Mouse (Mus musculus) cerebellum, adult 2 months (tissue): ENCODE measurements around the gene Uvrag.

Experiments
- CTCF ChIP-seq: fragments of 200-500 bp; IDR thresholded peaks from 2 replicates; pipeline ENCODE4 v1.5.1; 2011; ENCODE audit warnings: low read depth, mild to moderate bottlenecking, control low read depth, low read length, moderate library complexity, borderline replicate concordance; ENCODE audit not compliant: insufficient read depth
- POLR2A ChIP-seq: fragments of 200-500 bp; IDR thresholded peaks from 2 replicates; pipeline ENCODE4 v1.6.1; 2011; ENCODE audit warnings: low read length, control low read depth, borderline replicate concordance; ENCODE audit not compliant: insufficient read depth

- TF ChIP-seq CTCF (no peak), POLR2A (no peak)
Observed at GRCm38 (mm10) chr7:99015914-99016313, 125.0 kb downstream of the Uvrag start.
